Mouse (Mus musculus) urinary bladder, postnatal 10 days (tissue): ENCODE measurements around the gene Agrp.

ENCODE experiments used
- DNase-seq: peaks from one replicate; pipeline ENCODE4 v3.0.0; 2022; ENCODE audit warnings: low spot score

Gene Agrp

DNA sequence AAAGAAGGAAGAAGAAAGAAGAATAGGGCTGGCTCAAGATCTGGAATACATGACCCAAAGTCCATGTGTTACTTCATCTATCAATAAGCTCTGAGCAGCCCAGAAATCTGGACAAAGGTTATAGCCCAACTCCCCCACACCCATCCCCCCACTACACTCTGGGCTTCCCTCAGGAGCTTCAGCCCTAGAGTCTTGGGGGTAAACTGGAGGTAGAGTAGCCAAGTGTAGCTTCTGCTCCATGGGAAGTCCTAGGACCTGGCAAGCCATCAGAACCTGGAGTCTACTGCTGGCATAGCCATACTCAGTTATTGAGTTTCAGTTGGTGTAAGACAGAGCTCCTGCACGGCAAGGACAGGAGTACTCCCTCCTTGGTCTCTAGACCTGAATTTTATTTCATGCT is 87.7 kb downstream of the Agrp start:
- no peak for DNase-seq

DNA sequence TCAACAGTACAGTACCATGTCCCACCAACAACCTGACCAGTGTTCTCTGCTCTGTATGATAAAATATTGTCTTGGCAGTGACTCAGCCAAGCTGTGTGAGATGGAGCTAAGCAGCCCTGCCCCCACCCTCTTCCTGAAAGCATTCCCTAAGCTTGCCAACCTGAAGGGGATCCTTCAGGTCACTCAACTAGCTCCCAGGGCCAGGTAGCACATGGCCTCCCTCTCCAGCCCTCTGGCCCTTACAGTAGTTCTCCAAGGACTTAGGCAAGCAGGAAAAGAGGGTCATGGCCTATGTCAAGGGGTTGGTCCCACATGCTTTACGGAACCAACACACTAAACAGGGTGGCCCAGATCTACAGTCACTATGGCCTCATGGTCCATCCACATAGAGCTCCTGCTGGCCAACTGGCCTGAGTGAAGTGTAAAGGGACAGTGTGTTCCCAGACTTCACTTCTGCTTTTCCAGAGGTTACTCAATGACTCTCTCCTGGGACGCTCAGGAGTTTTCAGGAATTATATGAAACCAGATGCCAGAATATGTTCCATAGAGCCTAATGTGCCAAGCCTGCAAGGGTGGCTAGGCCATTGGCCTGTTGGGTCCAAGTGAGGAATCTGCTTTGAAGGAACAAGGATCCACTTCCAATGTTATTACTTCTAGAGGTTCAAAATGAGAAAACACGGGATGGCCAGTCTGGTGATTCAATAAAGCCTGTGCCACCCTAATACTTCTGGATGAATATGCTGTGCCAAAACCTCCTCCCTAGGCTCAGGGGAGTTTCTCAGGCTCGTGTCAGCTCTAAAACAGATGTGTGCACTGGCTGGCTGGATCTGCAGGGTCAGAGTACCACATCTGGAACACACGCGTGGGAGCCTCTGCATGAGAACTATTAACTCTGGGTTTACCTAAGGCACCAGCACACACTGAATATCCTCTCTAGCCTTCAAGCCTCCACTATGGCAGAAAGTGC is 90.5 kb downstream of the Agrp start:
- no peak for DNase-seq

DNA sequence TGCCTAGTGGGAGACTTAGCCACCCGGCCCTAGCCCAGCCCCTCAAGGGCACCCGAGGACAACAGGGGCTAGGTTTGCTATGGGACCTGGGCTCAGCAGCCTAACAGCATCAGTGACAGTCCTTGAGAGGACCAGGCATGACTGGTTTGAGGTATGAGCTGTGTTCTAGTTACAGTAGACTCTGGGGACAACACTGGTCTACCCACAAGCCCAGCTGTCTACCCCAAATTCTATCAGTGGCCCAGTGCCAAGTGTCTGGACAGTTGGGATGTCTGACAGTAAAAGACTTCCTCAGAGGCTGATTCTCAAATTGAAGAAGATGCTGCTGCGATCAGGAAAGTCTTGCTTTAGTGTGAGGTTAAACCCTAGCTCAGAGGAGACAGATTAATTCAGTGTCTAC is 91.9 kb downstream of the Agrp start:
- no peak for DNase-seq

DNA sequence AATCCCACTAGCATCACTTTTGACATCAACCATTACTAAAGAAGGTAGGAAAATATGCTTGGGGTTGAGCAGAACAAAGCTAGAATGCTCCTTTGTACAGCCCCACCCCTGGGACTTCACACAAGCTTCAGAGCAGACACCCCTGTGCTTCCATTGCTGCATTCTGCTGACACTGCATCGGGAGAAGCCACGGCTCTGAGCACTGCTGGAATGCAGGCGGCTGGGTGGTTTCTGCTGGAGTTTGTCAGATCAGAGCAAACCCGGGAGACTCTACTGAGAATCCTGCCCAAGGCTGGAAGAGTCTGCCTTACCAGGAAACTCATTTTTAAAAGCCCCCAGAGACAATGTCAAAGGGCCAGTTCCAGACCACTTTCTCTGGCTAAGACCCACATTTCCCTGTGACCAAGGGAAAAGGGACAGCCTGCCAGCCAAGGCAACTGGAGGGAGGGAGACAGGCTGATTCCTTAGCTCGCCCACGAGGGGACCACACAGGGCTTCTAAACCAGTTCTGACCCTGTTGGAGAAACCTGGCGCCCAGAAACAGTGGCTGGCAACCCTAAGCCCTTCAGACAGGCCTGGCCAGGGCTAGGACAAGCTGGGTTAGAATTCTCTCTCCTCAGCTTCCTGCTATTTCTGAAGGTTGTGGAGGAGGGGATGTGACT is 92.5 kb downstream of the Agrp start:
- DNase-seq = no peak

DNA sequence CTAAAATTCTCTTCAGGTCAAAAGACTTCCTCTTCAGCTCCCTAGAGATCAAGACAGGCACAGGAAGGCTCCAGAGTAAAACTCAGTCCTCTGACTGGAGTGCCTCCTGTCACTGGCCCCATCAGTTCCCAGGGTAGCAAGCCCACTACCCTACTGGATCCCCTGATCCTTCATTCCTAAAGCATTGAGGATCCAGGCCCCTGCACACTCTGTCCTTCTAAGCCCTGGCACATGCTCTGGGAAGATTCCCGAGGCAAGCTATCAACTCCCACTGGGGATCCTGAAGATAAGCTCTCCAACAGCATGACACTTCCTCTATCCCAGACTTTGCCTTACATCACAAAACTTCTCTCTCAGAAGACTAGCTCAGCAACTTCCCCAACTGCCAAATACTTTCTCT is 93.5 kb downstream of the Agrp start:
- DNase-seq = no peak

DNA sequence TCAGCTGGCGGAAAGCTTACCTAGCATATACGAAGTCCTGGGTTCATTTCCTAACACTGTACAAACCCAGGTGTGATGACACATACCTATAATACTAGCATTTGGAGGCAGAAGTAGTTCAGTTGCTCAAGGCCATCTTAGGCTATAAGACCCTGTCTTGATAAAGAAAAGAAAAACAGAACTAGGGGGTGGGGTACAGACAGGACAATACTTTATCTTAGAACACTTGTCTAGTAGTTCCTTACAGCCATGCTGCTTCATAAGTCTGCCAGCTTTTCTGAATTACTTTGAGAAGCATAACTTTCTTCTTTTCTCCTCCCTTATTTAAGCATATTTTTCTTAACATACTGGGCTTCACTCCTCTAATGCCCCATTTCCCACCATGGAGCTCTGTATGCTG is 94.4 kb downstream of the Agrp start:
- no peak for DNase-seq

DNA sequence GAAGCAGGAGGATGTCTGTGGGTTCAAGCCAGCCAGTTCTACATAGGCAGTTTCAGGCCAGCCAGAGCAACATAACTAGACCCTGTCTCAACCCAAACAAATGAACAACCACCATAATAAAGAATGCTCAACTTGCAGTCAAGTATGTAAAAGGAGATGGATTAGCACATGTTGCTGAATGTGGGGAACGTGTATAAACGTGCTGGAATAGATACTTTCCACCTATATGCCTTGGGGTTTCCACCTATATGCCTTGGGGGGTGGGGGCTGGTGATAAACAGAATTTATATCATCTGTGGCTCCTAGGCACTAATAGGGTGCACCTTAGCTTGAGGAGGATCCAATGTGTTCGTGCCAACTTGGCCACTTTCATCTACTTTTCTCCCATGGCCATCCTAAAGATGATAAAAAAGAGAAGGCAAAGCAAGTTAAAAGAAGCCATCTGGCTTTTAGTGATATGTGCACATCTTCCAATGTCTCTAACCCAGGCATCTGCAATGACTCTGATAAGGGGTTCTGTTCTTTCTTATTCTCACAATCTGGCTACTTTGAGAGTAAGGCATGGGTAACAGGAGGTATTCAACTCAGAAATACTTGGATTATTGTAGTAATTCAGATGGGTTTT is 95.0 kb downstream of the Agrp start:
- DNase-seq = no peak

DNA sequence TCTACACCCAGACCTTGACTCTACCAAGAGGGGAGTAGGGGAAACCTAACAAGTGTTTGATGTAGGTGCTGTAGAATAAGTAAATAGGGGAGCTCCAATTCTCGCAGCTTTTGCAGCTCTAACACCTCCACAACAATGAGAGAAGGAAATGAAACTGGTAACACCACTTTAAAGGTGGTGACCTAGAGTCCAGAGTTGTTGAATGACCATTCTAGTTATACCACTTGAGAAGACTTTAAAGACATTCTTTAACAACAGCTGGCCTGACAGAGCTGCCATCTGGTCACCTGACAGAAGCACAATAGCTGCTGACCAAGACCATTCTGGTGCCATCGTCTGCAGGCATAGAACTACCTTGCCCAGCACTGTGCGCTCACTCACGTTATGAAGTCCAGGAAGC is 98.3 kb downstream of the Agrp start:
- DNase-seq = no peak

DNA sequence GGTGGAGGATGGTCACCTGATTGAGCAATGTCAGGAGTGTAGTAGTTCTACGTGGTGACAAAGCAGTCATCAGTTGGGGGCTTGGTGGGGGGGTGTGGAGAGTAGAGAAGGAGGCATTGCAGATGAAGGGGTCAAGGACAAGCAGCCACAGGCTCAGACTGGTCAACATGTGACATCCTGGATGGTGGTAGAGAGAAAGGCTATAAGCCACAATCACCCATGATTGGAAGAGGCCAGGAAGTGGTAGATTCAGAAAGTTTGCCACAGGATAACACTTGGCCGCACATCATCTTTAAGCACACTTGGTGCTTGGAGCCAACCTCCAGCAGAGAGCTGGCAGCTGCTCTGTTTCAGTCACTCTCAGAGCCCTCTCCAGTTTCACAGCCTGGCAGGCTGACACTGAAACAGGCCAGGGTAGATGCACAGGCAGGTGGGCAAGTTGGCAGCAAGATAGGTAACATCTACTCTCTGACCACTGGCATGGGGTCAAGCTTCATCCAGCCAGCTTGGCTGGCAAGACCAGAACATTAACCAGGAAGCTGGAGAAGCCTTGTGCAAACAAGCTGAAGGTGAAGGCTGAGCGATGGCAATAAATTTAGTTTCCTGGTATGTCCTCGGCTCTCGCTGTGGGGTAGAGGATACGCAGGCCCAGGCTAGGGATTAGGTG is 100.0 kb downstream of the Agrp start:
- no peak for DNase-seq

DNA sequence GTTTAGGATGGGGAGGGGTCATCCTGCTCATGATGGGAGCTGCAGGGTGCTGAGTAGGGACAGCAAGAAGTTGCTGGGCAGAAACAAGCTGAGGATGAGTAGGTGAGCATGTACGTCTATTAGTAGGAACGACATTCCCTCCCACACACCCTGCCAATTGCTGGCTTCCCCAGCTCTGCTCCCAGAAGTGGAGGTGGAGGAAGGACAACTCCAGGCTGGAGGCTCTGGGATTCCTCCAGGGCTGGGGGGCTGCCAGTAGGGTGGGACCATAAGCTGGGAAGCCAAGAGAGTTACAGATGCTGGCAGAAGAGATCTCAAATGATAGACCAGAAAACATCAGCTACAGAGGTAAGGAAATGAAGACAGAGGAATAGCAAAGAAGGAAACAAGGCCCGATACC is 100.6 kb downstream of the Agrp start:
- no peak for DNase-seq

DNA sequence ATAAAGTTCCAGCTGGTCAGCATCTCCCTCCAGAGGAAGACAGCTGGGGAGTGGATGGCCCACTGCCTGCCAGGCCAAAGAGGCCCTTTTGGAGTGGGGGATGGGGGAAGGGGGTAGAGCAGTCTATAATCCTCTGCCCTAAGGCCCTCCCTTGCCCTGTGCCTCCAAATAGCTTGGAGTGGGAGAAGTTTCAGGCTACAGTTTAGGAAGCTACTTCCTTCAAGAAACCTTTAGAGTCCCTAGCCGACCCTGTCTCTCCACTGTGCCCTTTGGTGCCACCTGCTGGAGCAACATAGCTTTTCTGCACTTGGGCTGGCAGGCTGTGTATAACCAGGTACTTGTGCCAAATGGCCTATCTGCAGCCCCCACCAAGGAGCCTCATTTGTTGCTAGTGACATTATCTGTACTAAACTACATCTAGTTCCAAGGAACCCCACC is 103.3 kb downstream of the Agrp start:
- DNase-seq = no peak

DNA sequence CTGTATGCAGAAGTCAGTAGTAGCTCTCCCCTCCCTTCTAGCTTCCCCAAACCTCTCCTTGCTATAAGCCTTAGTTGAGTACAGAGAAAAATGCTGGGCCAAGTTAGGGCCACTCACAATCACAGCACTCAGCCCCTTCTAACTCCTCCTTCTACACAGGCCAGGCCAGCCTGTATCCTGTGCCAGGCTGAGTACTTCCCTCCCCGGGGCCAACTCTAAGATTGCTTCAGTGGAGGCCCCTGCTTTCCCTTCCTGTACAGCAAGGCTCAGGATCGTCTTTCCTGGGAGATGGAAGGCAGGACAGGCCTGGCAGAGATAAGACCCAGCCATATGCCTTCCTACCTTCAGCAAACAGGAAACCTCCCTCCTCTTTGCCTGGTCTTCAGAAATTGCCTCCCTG is 103.8 kb downstream of the Agrp start:
- no peak for DNase-seq

DNA sequence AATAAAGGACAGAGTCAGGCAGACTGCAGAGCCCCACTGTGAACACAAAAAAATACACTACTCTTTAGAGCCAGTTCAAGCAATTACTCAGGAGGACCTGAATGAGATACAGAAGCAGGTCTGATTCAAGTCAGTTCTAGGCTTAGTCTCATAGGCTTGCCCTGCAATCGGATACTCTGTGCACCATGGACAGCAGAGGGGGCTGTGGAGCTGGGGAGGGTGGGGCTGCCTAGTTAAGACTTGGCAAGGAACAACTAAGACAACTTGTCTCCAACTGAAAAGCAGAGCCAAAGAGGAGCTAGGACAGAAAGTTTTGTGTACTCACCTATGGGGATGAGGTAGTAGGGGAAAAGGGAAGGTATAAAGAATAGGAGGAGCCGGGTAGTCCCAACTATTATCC is 105.4 kb downstream of the Agrp start:
- DNase-seq = no peak

DNA sequence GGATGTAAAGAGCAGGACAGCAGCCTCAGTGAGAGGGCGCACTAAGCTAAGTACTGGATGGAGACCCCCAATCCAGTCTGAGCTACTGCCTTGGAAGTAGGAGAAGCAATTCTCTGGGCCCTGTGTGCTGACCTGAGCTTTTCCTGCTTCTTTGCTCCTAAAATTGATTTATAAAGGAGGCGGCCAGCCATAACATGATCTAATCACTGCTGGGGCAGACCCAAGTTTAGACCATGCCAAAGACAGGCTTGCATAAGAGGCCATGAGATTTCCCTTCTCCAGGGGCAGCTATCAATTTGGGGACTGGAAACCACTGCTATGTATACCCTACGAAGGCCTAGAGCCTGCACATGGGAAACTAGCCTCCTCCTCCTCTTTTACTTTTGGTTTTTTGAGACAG is 107.9 kb downstream of the Agrp start:
- DNase-seq = no peak

DNA sequence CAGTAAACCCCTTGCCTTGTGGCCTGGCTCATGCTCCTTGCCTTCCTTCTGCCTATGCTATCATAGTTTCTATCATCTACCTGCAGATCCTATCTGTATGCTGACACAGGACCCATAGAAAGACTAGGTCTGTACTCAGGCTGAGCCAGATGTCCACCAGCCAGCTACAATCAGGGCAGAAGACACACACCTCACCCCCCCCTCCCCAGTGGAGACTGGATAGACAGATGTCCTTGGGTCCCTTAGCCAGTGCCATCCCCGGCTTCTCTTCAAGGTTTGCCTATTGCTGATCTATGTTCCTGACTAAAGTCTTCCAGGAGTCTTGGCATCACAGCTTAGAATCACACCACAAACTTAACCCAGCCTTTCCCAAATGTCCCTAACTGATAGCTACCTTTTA is 109.0 kb downstream of the Agrp start:
- DNase-seq = no peak

DNA sequence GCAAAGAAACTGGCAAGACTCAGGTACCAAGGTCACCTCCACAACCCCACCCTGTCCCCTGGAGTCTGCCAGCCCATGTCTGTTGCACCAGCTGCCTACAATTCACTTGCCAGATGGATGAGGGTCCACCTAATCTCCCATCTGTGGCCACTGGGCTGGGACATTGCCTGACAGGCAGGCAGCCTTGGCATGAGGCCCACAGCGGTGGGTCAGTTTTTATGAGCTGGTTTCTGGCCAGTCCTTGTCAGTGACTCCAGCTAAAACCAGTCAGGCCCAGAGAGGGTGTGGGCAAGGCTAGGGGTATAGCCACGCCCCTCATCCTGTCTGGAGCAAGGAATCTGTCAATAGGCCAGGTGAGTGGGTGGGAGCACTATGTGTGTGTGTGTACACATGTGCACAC is 110.1 kb downstream of the Agrp start:
- no peak for DNase-seq

DNA sequence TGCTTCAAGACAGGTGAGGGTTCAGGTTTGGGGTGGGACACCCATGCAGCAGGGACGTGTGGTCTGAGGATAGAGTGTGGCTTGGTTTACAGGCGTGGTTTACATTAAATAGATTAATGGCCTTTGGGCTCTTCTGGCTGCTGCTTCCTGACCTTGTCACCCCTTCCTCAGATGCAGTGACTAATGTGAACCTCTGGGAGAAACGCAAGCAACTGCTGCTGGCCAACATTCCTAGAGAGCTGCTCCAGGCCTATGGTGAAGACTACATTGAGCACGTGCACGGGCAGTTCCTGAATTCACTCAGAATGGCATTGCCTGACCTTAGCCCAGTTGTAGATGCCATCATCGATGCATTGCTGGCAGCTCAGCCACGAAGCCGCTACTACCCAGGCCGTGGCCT is 114.3 kb downstream of the Agrp start:
- no peak for DNase-seq

DNA sequence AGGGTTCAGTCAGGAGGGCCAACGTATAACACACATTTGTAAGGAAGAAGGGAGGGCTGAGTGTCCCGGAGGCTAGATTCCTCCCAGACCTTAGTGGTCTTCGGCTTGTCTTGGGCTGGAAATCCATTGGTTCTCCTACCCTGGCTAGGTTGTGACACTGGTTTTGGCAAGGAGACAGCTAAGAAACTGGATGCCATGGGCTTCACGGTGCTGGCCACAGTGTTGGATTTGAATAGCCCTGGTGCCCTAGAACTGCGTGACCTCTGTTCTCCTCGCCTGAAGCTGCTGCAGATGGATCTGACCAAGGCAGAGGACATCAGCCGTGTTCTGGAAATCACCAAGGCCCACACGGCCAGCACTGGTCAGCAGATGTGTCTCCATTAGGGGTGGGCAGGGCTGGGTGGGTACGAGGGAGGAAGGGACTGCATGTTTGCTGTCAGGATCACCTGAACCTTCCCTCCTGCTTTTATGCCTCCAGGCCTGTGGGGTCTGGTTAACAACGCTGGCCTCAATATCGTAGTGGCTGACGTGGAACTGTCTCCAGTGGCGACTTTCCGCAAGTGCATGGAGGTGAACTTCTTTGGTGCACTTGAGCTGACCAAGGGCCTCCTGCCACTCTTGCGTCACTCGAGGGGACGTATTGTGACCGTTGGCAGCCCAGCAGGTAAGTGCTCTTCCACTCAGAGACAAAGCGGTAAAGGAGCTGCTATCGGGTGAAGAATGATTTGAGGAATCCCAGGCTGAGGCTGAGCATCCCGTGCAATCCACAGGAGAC is 115.0 kb downstream of the Agrp start:
- no peak for DNase-seq

DNA sequence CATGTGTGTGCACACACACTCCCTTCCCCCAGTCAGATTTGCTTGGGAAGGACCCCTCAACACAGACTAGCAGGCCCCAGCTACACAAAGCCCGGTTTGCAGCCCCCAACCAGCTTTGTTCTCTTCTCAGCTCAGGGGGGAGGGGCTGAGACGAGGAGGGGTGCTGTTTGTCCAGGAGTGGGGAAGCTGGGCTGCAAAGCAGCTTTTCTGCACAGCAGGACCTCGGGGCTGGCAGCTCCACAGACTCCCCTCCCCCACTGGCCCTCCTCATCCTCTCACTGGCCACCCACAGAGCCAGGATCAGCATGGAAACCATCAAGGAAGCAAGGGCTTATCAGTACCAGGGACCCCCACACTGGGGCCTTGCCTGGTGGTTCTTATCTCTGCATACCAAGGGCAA is 116.1 kb downstream of the Agrp start:
- DNase-seq = no peak

DNA sequence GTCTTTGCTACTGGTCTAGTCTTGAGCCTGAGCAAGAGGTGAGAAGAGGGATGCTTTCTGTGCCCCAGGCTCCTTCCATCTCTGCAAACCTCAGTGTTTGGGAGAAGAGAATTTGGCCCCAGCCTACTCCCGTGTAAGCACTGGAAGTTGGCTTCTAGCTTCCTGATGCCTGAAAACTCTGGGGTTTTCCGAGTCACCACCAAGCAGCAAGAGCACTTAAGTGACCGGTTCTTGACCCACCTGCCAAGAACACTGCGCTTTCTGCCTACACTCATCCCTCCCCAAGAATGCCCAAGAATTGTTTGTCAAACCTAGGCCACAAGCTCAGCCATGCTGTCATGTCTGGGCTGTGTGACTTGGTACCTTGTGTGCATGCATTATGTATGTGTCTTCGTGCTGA is 116.7 kb downstream of the Agrp start:
- DNase-seq = no peak

DNA sequence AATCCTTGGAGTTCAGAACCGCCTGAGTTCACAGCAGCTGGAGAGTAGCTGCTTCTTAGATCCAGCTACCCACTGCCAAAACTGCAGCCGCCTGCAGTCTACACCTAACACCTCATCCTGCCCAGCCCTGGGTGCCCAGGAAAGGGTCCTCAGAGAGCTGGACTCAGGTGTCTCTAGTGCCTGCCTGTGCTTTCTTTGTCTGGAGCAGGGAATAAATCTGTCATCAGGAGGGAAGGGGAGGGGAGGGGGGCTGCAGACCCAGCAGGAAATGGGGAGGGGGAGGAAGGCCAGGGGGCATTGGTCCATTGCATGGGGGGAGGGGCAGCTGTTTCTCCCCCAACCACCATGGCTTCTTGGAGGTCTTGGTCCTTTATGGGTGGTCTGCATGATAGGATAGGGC is 117.6 kb downstream of the Agrp start:
- no peak for DNase-seq
